Mouse (Mus musculus) lung, adult 2 months (tissue): ENCODE results near the gene Gm49322.

Experiments used
- CTCF ChIP-seq: fragments of 200-500 bp; IDR thresholded peaks from 2 replicates; pipeline ENCODE4 v1.5.1; 2011; ENCODE audit warnings: mild to moderate bottlenecking, low read length, control low read depth; ENCODE audit not compliant: insufficient read depth
- POLR2A ChIP-seq: fragments of 200-500 bp; IDR thresholded peaks from 2 replicates; pipeline ENCODE4 v1.6.1; 2011; ENCODE audit warnings: low read depth, mild to moderate bottlenecking, control low read depth, low read length, borderline replicate concordance; ENCODE audit errors: extremely low read depth

DNA sequence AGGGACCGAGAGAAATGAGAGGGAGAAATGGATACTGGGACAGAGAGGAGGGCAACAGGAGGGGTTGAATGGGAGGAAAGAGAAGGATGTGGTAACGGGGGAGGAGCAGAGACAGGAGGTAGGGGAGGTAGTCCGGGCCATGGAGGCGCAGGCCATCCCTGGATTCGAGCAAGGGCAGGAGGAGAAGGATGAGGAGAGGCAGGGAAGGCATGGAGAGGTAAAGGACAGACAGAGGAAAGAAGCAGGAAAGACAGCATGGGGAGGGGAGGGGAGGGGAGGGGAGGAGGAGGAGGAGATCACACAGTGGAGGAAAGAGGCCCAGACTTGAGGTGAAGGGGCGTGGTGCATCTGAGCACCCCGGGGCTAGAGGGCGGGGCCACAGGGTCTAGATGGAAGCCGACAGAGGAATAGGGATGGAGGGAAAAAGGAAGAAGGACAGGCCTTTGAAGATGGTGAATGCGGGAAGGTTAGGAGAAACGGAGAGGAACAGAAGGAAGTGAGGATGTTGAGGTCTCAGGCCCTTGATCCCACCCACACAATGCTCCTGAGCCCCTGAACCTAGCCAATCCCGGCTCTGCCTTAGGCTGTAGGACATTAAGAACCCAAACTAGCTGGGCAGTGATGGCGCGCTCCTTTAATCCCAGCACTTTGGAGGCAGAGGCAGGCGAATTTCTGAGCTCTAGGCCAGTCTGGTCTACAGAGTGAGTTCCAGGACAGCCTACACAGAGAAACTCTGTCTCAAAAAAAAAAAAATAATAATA, 51.2 kb downstream of the Gm49322 start, which contains the start of gene Btbd2:
- no peak for TF ChIP-seq CTCF
- TF ChIP-seq POLR2A, result no peak
